ENCODE assay signal across 32 mouse cellular contexts in the genomic region with DNA sequence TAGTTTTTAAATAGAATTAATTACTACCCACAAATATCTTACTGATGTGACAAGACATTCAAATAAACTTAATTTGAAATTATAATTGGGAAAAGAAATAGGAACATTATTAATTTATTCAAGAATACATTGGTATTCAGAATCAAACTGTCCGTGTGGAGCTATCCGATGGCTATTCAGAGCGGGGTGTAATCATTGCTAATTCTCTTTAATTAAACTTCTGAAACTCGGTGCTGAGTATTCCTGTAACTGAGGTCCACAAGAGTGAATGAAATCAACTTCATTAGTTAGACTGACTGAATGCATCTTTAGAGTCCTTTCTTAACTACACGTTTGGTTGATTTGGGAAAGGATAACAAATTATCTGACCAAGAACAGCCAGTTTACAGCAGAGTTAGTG.
"Had no signal": no experiment of that assay in that cellular context is flagged by ENCODE, and none has a peak within 500 bp of the region (broad histone marks: within the 10 kb centered on the region; RNA-seq: fewer than 3 reads in every experiment).

No protein-coding gene starts in this region.

- H3K27ac ChIP-seq: limb, embryonic 10.5 days; limb, embryonic 12.5 days; limb, embryonic 13.5 days; limb, embryonic 15.5 days; liver, embryonic 12.5 days; liver, embryonic 13.5 days; liver, embryonic 14.5 days; liver, embryonic 15.5 days; lung, embryonic 15.5 days; macrophage; midbrain, embryonic 10.5 days; midbrain, embryonic 12.5 days; midbrain, embryonic 13.5 days; midbrain, embryonic 15.5 days; neural tube, embryonic 12.5 days had no signal

- H3K36me3 ChIP-seq: limb, embryonic 10.5 days; limb, embryonic 12.5 days; limb, embryonic 13.5 days; limb, embryonic 15.5 days; liver, embryonic 12.5 days; liver, embryonic 13.5 days; liver, embryonic 15.5 days; lung, embryonic 15.5 days; midbrain, embryonic 10.5 days; midbrain, embryonic 12.5 days; midbrain, embryonic 13.5 days; midbrain, embryonic 15.5 days; neural tube, embryonic 12.5 days had no signal

- H3K9me3 ChIP-seq: limb, embryonic 10.5 days; limb, embryonic 12.5 days; limb, embryonic 13.5 days; limb, embryonic 15.5 days; liver, embryonic 12.5 days; liver, embryonic 13.5 days; liver, embryonic 15.5 days; lung, embryonic 15.5 days; midbrain, embryonic 10.5 days; midbrain, embryonic 12.5 days; midbrain, embryonic 13.5 days; midbrain, embryonic 15.5 days; neural tube, embryonic 12.5 days had no signal

- ATAC-seq: liver, embryonic 12.5 days; liver, postnatal 0 days; lung, postnatal 0 days; midbrain, embryonic 13.5 days; midbrain, embryonic 15.5 days; midbrain, embryonic 16.5 days had no signal

- H3K4me1 ChIP-seq: limb, embryonic 10.5 days; limb, embryonic 12.5 days; limb, embryonic 13.5 days; limb, embryonic 15.5 days; liver, embryonic 12.5 days; liver, embryonic 13.5 days; liver, embryonic 15.5 days; lung, embryonic 15.5 days; megakaryocyte, embryonic 14.5 days; neural tube, embryonic 12.5 days had no signal

- DNase-seq: left cerebral cortex, postnatal 4 days; liver; liver, embryonic 13.5 days; liver, postnatal 0 days; lung, adult 18-20 months; lung, adult 2 months; lung, embryonic 14.5 days; lung, postnatal 10 days; lung, postnatal 14 days; lung, postnatal 36 days; lung, postnatal 4 days; midbrain, embryonic 14.5 days had no signal

- H3K9ac ChIP-seq: limb, embryonic 12.5 days; limb, embryonic 13.5 days; limb, embryonic 15.5 days; liver, embryonic 12.5 days; liver, embryonic 13.5 days; liver, embryonic 14.5 days; liver, embryonic 15.5 days; liver, postnatal 0 days; lung, embryonic 14.5 days; lung, embryonic 15.5 days; midbrain, embryonic 12.5 days; midbrain, embryonic 13.5 days; midbrain, embryonic 15.5 days; neural tube, embryonic 12.5 days had no signal

- H3K4me2 ChIP-seq: limb, embryonic 12.5 days; limb, embryonic 13.5 days; limb, embryonic 15.5 days; liver, embryonic 11.5 days; liver, embryonic 12.5 days; liver, embryonic 13.5 days; liver, embryonic 15.5 days; lung, embryonic 14.5 days; lung, embryonic 15.5 days; midbrain, embryonic 11.5 days; midbrain, embryonic 12.5 days; midbrain, embryonic 13.5 days; midbrain, embryonic 15.5 days; neural tube, embryonic 12.5 days had no signal

- H3K27me3 ChIP-seq: limb, embryonic 12.5 days; limb, embryonic 13.5 days; limb, embryonic 15.5 days; liver, embryonic 12.5 days; liver, embryonic 13.5 days; liver, embryonic 15.5 days; lung, embryonic 15.5 days; megakaryocyte, embryonic 14.5 days; midbrain, embryonic 12.5 days; midbrain, embryonic 13.5 days; midbrain, embryonic 15.5 days; neural tube, embryonic 12.5 days had no signal

- H3K4me3 ChIP-seq: limb, embryonic 10.5 days; limb, embryonic 12.5 days; limb, embryonic 13.5 days; limb, embryonic 15.5 days; liver, embryonic 12.5 days; liver, embryonic 13.5 days; liver, embryonic 15.5 days; lung, embryonic 15.5 days; megakaryocyte, embryonic 14.5 days; midbrain, embryonic 10.5 days; midbrain, embryonic 12.5 days; midbrain, embryonic 13.5 days; midbrain, embryonic 15.5 days; myocyte; neural tube, embryonic 12.5 days had no signal
